Mouse (Mus musculus) cerebellum, adult 2 months (tissue): ENCODE measurements around the gene Pex16. TPM values are rescaled to one million over a fixed set of nuclear protein-coding genes. Genes with fewer than 3 reads are reported as not detected.

Experiments
- DNase-seq, 2 experiments: peaks; one replicate each; pipeline ENCODE4 v3.0.0; 2021
- H3K27ac ChIP-seq: fragments of 200-500 bp; 2 replicates; pipeline ENCODE4 v1.5.1; 2012; ENCODE audit warnings: low read length, control low read depth, inconsistent platforms; ENCODE audit not compliant: insufficient read depth
- H3K27me3 ChIP-seq: fragments of 200-500 bp; 2 replicates; pipeline ENCODE4 v1.6.1; 2012; ENCODE audit warnings: inconsistent platforms, mild to moderate bottlenecking, low read length, moderate library complexity; ENCODE audit not compliant: control insufficient read depth, insufficient read depth
- H3K4me1 ChIP-seq: fragments of 200-500 bp; 2 replicates; pipeline ENCODE4 v1.6.1; 2011; ENCODE audit warnings: low read length; ENCODE audit not compliant: control insufficient read depth, insufficient read depth
- H3K4me3 ChIP-seq: fragments of 200-500 bp; replicated peaks from 2 replicates; pipeline ENCODE3; 2011; ENCODE audit warnings: mild to moderate bottlenecking, low read depth, low read length, control low read depth; ENCODE audit not compliant: insufficient read depth
- CTCF ChIP-seq: fragments of 200-500 bp; IDR thresholded peaks from 2 replicates; pipeline ENCODE4 v1.5.1; 2011; ENCODE audit warnings: low read depth, mild to moderate bottlenecking, control low read depth, low read length, moderate library complexity, borderline replicate concordance; ENCODE audit not compliant: insufficient read depth
- POLR2A ChIP-seq: fragments of 200-500 bp; IDR thresholded peaks from 2 replicates; pipeline ENCODE4 v1.6.1; 2011; ENCODE audit warnings: low read length, control low read depth, borderline replicate concordance; ENCODE audit not compliant: insufficient read depth
- WGBS: fragments of 180-500 bp; shearing (Covaris S2); methylation state at CpG from one replicate; pipeline ENCODE4 v1.1.7; 2018; 5-methylcytosine and 5-hydroxymethylcytosine counted together
- polyA plus RNA-seq: library from polyadenylated mRNA; depleted of rRNA; stranded (reverse); fragments of >200 nt; gene quantifications from 2 replicates; pipeline ENCODE4 v1.2.3, GENCODE M21; 2012

Pex16 gene
- polyA plus RNA-seq, 1 experiment, result 60.7 TPM

GRCm38 (mm10) chr2:92380495-92381050, 6.1 kb downstream of the Pex16 start:
- WGBS, result 31% methylated on average over 6 of the region's 6 CpGs
- Histone ChIP-seq H3K27ac (peak overlapping the region; percentile 66; the same call in 1 of the 2 replicates), H3K27me3 (no peaks in the 10 kb centered on the region), H3K4me1 (peaks cover 58% of the 10 kb centered on the region), H3K4me3 (no peak overlapping the region)
- TF ChIP-seq CTCF, result no peak
- TF ChIP-seq POLR2A, result no peak
- no peak for DNase-seq

GRCm38 (mm10) chr2:92381161-92381560, 6.7 kb downstream of the Pex16 start:
- DNase-seq, result no peak
- 51% methylated on average over 5 of the region's 5 CpGs for WGBS
- TF ChIP-seq CTCF (no peak), POLR2A (no peak)
- Histone ChIP-seq H3K27ac (peak overlapping the region; percentile 36), H3K4me3 (no peak overlapping the region), H3K27me3 (no peaks in the 10 kb centered on the region), H3K4me1 (peaks cover 63% of the 10 kb centered on the region)

GRCm38 (mm10) chr2:92381901-92382588, 7.6 kb downstream of the Pex16 start, which contains the start of gene 1700029I15Rik:
Gene 1700029I15Rik (plus strand): TSS chr2:92382538.
- 15% methylated on average over 5 of the region's 5 CpGs for WGBS
- peak; percentile 63 to 72 for DNase-seq
- no peaks in the 10 kb centered on the region for H3K27me3 ChIP-seq
- H3K27ac ChIP-seq, result peak within 1 kb of the TSS; percentile 49
- TF ChIP-seq POLR2A (no peak), CTCF (no peak)
- H3K4me3 ChIP-seq, result no peak within 1 kb of the TSS
- H3K4me1 ChIP-seq, result peaks cover 60% of the 10 kb centered on the region

- H3K4me3 ChIP-seq, result no peak overlapping the region
- no peak for DNase-seq
- H3K27me3 ChIP-seq, result no peaks in the 10 kb centered on the region
- 79% methylated on average over 4 of the region's 4 CpGs for WGBS
- H3K4me1 ChIP-seq, result peaks cover 66% of the 10 kb centered on the region
- TF ChIP-seq POLR2A (no peak), CTCF (no peak)
- peak overlapping the region; percentile 49 for H3K27ac ChIP-seq
Measured at GRCm38 (mm10) chr2:92382759-92383158, 8.3 kb downstream of the Pex16 start.

- Histone ChIP-seq H3K27ac (no peak overlapping the region), H3K4me3 (no peak overlapping the region), H3K4me1 (peaks cover 72% of the 10 kb centered on the region), H3K27me3 (no peaks in the 10 kb centered on the region)
- WGBS, result 72% methylated on average over 4 of the region's 4 CpGs
- no peak for DNase-seq
- TF ChIP-seq POLR2A (no peak), CTCF (no peak)
Measured at GRCm38 (mm10) chr2:92384101-92384500, 9.6 kb downstream of the Pex16 start.

GRCm38 (mm10) chr2:92385113-92386051, 10.9 kb downstream of the Pex16 start:
- peak overlapping the region; percentile 5 for H3K27ac ChIP-seq
- H3K4me3 ChIP-seq, result no peak overlapping the region
- H3K27me3 ChIP-seq, result no peaks in the 10 kb centered on the region
- DNase-seq, result peak in 1 of 2 experiments; percentile 58
- TF ChIP-seq CTCF, result no peak
- no peak for TF ChIP-seq POLR2A
- WGBS, result 30% methylated on average over 22 of the region's 22 CpGs
- H3K4me1 ChIP-seq, result peaks cover 71% of the 10 kb centered on the region

- no peaks in the 10 kb centered on the region for H3K27me3 ChIP-seq
- 82% methylated on average over 30 of the region's 30 CpGs for WGBS
- H3K4me3 ChIP-seq, result no peak overlapping the region
- peak overlapping the region; percentile 81; the same call in 1 of the 2 replicates for H3K27ac ChIP-seq
- DNase-seq, result no peak
- peaks cover 69% of the 10 kb centered on the region for H3K4me1 ChIP-seq
- no peak for TF ChIP-seq CTCF
- no peak for TF ChIP-seq POLR2A
Measured at GRCm38 (mm10) chr2:92386821-92387570, 12.5 kb downstream of the Pex16 start.
